Mouse (Mus musculus): ENCODE measurements around the gene Meis1.

Gene Meis1

DNA sequence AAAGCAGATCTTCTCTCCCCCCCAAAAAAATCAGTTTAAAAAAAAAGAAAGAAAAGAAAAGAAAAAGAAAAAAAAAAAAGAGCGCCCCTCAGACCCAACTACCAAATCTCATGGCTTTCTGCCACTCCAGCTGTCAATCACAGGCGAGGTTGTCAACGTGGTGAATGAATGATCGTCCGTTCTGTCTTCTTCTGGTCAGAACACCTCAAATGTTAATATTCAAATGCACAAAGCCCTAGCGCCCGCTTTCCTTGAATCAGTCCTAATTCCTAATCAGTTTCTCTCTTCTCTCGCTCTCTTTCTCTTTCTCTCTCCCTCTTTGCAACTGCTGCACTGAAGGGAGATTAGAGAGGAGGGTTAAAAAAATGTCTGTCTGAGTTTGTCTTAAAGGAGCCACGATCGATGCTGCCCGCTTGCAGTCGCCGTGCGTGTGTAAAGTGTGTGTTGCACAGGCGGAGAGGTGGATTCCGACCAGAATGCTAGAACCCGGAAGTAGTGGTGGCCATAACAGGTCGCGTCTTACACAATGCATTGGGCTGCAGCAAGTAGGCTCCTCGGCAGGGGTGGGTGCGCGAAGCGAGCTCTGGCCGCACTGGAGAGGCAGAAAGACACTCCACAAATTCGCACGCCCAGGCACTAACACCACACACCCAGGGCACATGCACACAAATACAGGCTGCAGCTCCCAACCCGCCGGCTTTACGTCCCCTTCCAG is at the start of gene Meis1:
Gene Meis1, minus strand, starts transcription at position 497 of the 715 bp plus-strand sequence.
- DNase-seq (ENCODE audit: low spot score in 2 of 2): peak; percentile 35 to 79

DNA sequence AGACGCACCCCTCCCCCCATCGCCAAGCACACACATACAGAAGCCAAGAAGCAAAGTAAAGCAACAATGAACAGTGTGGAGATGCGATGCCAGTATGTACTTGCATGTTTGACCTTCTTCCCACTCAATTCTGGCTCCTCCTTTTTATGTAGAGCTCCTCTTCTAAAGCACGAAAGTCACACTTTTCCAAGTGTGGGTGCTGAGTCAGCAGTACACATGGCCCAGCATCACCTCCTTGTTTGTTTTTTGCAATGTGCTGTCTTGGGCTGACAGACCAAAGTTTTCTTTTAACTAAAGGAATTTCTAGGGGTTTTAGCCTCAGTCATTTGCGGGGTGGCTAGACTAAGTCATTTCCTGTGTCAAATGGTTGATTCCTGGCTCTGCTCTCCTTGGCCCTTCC is 48.5 kb upstream of the Meis1 start:
- no peak for DNase-seq (ENCODE audit: low spot score in 2 of 2)

DNA sequence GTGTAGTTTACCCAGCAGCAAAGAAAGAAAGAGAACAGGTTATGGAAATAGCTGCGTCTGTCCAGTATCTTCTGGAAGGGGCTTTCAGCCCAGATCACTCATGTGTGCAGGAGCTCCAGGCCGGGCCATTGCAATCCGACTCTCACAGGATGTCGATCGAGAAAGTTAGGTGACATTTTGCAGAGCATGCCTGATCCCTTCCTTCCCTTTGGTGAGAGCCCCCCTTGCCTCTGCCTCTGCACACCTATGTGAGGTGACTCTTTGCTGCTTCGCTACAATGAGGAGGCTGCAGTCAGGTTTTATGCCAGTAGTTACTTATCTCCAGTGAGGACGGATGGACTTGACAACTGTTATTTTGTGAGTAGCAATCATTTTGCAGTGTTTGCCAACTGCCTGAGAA is 30.5 kb upstream of the Meis1 start:
- no peak for DNase-seq (ENCODE audit: low spot score in 2 of 2)

DNA sequence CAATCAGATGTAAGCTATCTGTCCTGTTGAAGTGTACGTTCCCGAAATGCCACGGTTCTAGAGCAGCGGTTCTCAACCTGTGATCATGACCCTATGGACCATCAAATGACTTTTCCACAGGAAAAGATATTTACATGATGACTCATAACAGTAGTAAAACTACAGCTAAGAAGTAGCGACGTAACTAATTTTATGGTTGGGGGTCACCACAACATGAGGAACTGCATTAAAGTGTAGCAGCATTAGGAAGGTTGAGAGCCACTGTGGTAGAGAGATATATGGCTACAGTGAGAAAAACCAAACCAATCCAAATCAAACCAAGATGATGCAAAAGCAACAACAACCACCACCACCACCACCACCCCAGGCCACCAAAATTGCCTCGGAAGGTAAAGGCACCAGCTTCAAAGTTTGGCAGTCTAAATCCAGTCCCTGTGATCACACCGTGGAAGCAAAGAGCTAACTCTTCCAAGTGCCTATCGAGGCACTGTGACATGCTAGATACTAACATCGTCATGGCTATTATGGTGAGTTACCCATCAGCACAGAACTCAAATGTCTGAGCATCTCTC is 17.9 kb upstream of the Meis1 start:
- no peak for DNase-seq (ENCODE audit: low spot score in 2 of 2)

DNA sequence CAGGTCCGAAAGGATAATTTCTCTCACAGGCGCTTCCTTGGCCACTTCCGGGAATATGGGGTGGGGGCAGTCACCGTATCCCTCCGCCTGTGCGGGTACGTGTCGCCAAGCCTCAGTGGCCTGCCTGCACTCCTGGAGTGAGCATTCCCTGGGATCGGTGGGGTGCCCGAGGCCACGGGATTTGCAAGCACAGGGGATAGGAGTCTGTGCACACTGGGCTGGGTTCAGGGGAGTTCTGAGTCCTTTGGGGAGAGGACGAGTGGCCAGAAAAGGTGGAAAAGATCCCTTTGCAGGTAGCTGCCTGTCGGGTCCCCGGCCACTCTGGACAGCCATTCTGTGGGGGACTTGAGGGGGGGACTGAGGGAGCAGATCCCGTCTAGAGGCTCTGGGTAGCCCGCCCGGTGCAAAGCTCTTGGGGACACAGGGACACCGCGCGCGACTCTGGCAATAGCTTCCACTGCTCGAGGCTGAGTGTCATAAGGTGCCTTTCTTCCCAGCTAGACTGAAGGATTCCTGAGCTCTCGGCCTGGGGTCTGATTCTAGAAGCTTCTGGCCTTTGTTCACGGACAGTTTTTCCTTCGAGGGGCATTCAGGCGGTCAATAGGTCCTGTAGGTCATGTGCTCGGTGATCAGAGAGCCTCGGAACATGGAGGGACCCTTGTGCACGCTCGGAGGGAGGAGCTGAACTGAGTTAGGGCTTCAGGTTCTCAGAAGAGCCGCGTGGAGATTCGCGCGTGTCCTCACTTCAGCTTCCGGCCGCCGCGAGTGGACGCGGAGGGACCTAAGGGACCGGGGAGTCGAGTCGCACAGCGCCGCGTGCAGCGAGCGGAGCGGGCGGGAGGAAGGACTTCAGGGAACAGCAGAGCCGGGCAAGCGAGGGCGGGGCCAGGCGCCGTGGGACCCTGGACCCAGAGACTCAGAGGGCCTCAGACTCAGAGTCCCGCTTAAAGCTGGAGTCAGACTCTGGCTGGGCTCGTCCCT is 8.1 kb upstream of the Meis1 start:
- no peak for DNase-seq (ENCODE audit: low spot score in 2 of 2)

DNA sequence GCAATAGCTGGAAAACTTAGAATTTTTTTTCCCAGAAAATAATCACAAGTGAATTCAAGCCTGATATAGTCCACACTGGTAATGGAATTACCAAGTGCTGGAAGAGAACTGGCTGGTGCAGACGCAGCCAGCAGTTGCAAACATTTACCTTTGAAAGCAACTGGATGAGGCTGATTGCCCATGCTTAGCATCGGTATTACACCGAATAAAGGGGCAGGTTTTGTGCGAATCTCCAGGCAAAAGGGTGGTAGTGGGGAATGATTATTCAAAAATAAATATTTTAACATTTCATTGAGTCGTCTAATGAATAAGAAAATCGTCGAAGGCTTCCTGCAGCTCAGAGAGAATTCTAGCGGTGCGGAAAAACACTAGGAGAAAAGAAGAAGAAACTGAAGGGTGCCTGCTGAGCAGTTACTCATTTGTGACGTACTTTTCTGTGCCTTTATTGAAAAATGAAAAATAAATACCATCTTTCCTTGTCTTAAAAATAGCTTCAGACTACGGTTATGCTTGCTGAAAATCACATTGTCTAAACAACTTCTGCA is 7.3 kb upstream of the Meis1 start:
- no peak for DNase-seq (ENCODE audit: low spot score in 2 of 2)

DNA sequence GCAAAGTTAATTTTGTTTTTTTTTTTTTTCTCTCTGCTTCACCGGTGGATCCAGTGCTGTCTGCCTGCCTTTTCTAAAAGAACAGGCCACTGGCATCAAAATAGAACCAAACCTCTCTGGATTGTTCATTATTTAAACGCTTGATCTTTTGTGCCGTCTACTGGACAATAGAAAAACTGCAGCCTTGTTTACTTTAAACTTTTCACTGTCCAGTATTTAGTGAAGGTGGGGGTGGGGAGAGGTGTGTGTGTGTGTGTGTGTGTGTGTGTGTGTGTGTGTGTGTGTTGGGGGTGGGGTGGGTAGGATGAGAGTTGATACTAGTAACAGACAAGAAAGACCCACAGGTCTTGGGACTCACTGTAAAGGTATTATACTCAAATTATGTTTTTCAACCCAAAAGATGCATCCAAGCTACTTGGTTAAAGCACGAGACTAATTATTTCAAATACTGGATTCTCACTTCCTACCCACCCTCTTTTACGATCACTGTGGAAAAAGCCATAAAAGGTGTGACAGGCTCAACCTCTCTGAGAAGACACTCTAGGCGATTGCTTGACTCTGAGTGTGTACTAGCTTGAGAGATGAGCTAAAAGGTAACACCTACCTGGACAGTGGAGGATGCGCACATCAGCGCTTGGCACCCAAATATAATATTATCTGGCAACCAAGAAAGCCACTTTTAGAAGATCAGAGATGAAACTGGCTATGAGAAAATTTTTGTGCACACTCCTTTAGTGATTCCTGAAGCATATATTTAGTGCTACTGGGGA is 5.9 kb upstream of the Meis1 start:
- no peak for DNase-seq (ENCODE audit: low spot score in 2 of 2)

DNA sequence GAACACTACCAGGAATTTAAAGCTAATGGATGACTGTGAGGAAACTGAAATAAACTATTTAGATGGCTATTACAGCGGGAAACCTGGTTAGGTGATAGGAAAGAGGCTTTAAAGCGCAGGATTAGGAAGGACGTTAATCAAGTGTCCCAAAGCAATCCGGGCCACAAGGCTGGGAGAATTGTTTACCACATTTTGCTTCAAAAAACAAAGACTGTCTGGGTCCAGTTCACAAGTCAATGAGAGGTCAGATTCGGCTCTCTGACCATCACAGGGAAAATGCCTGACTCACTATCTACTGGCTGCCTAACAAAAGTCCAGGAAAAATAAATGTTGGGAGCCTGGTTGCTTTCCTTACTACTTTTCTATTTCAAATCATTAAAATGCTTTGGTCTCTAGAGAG is 4.6 kb upstream of the Meis1 start:
- DNase-seq (ENCODE audit: low spot score in 2 of 2): no peak

DNA sequence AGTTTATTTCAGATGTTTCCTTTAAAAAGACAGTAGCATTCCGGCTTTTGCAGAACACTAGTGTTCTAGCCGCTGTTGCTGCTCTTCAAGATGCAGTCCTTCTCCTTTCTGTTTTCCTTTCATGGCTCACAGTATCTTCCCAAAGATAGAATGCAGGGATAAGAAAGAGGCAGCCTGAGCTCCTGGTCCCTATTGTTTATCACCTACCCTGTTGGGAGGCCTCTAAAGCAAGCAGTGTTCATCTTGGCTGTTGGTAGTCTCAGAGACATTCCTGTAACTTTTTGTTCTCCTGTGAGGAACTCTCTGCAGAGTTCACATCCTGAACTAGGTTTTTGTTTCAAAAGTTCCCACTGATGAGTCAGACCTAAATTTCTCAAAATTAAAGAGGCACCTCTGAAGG is 3.8 kb upstream of the Meis1 start:
- DNase-seq (ENCODE audit: low spot score in 2 of 2): no peak

DNA sequence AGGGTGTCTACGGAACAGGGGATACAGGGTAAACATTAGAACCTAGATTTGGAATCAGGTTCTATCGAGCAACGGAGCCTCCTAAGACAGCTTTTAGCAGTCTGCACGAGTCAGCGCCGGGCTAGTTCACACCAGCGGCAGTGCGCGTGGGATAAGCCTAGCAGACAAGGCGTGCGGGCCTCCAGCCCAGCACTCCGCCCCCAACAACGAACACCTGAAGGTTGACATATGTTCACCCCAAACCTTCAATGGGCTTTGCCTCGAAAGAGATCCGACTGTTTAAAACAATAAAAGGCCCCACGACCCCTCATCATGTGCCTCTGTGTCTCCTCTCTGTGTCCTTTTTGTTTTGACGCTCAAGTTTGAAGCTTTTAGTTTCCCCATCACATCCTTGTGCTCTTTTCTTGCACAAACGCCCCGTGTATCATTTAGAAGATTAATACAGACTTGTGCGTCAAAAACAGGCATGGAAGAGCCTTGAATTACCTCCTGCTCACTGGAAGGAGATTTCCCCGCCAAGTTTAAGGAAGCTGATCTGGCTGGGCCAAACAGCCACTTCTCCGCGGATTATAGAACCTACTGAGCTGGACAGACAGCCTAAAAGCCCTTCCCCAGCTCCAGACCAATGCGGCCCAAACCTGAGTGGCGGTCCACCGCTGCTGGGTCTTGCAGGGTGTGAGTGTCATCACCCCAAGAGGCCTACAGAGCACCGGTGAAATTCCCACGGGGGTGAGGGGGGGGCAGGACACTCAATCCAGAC is 2.3 kb upstream of the Meis1 start:
- peak in 1 of 2 experiments; percentile 23 for DNase-seq (ENCODE audit: low spot score in 2 of 2)

DNA sequence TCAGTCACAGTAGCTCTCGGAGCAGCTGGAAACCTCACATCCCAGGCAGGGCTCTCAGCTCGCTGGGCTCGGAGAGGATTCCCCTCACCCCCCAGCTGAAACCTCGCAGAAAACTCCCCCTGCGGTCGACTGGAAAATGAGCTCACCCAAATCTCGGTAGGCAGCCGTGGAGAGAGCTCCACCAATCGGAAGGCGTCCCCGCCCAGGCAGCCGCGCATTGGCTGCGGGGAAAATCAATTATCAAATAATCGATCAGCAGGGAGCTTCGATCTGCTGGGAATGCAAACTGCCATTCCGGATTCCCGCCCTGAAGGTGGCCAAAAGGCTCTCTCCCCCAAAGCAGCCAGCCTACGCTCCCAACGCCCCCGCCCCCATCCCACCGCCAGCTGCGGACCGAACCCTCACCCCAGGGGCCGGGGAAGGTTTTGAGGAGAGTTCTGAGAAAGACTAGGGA is 1.6 kb upstream of the Meis1 start:
- DNase-seq (ENCODE audit: low spot score in 2 of 2): peak; percentile 23 to 78

DNA sequence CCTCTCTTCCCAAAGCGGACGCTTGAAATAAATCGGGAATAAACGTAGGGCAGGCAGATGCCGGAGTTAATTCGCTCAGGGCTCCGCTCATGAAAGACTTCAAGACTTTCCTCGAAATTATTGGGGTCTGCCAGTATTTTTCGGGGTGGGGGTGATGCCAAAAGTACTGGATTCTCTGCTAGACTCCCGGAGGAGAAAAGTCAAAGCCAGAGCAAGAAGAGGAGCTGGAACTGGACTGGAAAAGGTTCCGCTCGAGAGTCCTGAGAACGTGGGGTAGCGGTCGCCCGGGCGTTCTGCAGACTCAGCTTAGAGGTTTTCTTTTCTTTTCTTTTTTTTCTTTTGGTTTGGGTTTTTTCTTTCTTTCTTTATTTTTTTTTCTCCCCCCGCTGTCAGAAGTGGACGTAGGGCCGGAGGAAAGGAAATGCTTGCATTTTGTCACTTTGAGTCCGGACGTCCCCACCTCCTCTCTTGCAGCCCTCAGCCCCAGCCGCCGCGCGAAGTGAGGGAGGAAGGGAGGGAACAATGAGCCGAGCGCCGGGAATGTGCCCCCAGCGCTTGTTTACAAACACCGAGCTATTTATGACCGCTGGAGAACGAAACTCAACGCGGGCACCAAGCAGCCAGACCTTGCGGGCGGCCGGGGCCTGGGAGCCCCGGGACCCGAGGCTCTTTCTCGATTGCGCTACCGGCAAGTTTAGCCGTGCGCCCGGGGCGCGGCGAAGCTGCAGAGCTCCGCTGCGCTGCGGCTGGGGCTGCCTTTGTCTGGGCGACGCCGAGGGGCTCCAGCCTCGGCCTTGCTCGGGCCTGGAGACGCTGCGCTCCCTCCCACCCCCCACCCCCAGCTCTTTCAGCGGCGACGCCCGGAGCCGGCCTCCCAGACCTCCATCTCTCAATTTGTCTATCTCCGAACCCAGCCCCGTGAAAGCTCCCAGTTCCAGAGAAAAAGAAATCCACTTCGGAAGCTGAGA is 703 bp upstream of the Meis1 start:
- DNase-seq (ENCODE audit: low spot score in 2 of 2): peak; percentile 27 to 40

DNA sequence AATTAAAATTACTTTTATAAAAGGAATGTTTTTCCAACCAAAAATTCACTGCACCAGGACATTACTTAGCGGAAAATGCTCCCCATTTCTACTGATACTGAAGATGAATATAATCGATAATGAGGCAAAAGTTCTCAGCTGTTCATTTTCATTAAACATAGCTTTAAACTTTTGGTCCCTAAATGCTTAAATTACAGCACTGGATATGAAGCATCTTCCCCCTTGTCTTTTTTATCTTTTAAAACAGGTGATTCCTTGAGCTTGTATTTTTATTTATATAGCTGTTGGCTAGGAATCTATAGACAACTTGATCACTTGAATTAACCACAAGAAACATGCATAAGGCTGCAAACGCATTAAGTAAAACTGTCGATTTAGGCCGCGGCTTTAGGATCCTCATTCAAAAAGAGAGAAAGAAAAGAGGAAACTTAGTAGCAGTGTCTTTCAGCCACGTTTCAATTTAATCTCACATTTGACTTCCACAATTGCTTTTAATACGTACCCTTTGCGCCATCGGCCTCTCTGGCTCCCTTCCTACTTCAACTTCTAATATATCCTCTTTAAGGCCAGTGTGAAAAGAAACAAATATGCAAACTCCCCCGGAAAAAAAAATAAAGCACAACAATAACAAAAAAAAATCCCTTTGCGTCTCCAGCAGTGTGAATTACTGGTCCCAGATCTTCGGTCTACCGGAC is 919 bp downstream of the Meis1 start:
- DNase-seq (ENCODE audit: low spot score in 2 of 2): no peak

DNA sequence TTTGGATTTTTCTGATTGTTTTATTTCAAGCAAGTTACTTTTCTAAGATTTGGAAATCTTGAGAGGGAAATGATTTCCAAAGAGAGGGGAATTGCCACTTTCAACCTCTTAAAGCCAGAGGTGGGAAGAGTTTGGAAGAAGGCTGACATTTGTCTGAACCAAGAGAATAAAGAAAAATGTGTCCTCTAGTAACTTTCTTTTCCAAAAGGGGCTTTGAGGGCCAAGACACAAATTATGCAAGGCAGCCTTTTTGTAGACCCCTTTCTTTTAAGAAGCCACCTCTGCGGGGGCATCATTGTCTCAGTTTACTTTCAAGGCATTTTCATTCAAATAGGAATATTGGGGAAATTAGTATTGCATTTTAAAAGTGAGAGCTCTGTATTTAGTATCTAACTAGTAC is 1.5 kb downstream of the Meis1 start:
- DNase-seq (ENCODE audit: low spot score in 2 of 2): no peak

DNA sequence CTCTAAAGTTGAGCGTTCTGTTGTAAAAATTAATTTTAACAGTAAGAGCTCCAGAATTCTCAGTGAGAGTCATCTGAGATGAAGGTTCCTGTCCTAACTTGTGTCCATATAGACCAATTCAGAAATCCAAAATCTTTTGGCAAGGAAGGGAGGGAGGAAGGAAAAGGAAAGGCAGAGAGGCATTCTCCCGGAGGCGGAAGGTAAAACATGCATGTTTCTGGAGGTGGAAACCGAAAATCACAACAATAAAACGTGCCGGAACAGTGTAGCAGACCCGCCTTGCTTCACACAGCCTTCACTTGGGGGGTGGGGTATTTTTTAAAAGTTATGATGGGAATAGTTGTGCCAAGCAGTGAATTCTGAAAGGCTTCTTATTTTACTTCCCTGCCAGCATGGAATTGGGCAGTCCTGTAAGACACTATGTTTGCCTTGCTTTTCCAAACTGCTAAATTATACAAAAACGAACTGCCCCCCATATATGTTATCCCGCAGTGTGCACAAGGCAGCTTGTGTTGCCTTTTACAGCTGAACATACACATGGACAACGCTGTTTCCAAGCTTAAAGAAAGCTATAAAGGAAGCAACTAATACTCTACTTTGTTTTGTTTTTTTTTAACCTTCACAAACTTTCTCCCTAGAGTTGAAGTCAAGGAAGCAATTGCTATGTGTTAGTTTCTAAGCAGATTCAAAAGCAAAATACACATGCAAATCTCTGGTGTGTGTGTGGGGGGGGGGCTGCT is 2.1 kb downstream of the Meis1 start:
- no peak for DNase-seq (ENCODE audit: low spot score in 2 of 2)

DNA sequence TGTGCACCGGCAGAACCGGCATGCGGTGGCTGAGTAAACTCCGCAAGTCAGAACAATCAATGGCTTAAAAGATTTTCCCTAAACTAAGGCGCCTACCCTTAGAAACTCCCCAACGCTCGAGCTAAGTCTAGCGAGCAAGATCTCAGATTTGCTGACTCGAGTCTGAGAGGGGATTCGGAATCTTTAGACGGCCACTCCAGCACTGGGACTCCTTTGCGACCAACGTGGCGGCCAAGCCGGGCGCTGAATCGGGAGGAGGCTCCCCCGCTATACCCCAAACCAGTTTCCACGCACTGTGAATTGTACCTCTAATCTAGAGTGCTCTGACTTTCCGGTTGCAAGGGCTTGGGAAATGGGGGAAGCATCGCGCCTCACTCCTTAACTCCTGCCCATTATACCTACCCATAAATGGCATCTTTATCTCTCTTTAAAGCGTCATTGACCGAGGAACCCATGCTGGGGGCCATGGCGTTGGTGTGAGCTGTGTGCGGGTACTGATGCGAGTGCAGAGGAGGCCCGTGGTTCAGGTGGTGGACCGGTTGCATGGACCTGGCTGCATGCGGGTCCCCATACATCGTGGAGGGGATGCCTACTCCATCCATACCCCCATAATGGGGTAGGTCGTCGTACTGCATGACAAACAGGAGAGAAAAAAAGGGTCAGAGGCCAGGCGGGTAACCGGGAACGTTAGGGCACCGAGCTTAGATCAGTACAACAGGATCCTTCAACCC is 2.9 kb downstream of the Meis1 start:
- DNase-seq (ENCODE audit: low spot score in 2 of 2): peak in 1 of 2 experiments; percentile 15

DNA sequence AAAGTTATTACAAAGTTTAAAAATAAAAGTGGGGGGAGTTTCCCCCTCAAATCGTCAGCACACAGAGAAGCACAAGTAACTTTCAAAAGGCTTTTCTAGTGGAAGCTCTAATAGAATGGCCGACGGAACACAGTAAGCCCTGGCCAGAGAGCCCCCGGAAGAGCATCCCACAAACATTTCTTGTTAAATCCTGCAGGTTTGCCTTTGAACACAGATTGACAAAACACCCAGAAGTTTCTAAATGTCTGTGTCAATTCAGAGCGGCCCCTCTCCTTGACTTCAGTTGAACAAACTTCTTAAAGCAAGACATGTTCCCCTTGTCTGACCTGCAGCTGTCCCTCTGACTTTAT is 3.4 kb downstream of the Meis1 start:
- DNase-seq (ENCODE audit: low spot score in 2 of 2): no peak

All from spleen, postnatal 10 days (tissue).